Mouse (Mus musculus): ENCODE data around the gene Crhr2.
A peak's percentile ranks its signal among the peaks of the same experiment; 100 is the strongest.

Gene Crhr2

DNA sequence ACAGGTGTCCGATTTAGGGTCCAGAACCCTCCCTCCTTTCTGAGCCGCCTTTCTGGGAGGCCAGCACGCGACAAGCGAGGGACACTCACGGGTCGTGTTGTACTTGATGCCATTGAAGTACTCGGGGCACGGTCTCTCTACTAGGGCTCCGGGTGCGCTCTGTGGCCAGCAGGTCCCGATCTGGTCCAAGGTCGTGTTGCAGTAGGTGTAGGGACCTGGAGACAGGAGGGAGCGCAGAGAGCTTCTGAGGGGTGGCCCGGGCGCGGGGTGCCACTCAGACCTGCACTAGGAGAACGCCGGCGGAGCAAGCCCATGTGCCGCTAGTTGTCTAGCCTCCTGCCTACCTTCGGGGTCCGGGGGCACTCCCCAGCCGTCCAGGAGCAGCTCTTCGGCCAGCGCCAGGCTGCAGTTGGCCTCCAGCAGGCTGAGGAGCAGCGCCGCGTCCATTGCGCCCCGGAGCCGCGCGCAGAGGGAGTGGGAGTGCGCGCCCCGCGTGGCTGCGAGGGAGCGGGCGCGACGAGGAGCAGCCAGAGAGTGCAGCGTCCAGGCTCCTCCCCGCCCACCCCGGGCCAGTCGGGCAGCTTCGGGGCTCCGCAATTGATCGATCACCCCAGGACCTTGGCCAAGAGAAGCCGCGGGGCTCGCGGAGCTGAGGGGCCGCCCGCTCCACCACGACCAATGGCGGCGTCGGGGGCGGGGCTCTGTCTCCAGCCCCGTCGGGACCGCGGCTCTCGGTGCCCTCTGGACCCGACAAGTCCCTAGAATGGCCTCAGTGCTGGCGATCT is 15.3 kb downstream of the Crhr2 start:
- DNase-seq: peak; percentile 42 to 50

DNA sequence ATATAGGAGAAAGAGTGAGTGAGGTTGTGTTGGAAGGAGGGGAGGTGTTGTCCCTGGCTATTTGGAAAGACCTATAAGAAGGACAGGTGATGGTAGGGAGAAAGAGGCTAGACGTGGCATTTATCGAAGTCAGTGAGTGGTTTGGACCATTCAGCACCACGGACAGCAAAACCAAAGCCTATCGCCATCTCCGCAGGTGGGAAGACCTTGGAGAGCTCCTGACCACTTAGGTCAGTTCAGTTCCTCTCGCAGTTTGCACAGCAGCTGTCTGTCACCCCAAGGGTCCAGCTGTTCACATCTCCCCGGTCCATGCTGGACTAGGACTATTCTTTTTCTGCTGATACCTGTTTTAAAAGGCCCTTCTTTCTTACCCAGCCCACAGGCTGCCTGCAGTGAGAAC is 24.5 kb downstream of the Crhr2 start:
- DNase-seq: no peak

DNA sequence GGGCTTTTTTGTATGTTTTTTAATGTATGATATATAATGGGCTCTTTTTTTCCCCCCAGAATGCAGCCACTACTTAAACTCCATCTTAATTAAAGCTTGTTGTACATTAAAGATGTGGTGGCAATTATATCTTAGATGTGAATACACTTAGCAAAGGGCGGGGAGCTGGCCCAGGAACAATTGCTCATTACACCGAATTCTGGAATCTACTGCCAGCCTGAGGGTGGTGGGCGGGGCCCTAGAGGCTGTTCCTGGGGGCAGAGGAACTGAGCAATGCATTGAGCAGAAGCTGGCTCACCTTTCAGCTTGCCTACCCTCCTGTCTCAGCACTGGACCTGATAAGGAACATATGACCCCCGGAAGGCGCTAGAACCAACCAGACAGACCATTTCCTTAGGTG is 34.2 kb downstream of the Crhr2 start:
- no peak for DNase-seq

DNA sequence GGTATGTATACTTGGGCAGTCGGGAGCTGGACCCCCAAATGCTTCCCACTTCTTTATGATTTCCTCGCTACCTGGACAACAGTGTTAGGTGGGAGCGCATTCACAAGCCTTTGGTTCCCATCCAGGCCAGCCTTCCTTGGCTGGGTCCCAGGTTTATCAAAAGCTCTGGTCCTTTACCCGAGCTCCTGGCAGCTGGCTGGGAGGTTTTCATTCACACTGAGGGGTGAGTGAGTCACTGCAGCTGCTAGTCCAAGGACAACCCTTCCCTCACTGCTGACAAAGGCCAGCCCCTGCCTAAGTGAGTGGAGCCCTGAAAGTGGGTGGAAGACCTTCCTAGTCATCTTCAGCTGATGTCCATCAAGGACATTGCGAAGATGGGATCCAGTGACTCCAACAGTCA is 34.8 kb downstream of the Crhr2 start:
- DNase-seq: peak; percentile 56 to 58

DNA sequence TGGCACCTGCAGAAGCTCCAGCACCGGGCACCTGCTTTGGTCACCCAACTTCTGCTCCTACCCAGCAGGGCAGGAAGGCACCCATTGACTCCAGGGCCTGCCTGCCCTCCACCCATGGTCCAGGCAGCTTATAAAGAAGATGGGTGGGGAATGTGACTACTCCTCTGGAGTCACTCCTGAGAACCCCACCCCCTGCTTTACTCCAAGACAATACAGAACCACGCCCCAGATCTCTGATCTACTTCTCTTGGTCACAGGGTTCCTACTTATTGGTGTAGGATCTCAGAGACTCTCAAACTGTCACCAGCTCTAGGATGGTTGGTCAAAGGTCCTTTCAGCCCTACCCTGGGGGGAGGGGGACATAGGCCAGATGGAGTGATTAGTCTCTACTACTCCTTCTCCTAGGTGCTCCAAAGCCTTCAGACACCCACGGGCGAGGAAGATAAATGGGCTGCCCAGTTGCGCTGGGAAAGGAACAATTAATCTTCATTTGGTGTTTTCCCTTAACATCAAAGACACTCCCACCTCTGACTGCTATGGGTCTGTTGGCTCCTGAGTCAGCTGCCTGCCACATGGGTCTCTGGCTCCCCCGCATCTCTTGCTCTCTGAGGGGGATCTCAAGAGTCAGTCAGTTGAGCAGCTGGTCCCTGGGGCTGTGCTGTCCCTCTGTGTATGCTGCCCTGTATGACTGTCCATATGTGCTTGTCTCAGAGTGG is 39.2 kb downstream of the Crhr2 start:
- DNase-seq: no peak

DNA sequence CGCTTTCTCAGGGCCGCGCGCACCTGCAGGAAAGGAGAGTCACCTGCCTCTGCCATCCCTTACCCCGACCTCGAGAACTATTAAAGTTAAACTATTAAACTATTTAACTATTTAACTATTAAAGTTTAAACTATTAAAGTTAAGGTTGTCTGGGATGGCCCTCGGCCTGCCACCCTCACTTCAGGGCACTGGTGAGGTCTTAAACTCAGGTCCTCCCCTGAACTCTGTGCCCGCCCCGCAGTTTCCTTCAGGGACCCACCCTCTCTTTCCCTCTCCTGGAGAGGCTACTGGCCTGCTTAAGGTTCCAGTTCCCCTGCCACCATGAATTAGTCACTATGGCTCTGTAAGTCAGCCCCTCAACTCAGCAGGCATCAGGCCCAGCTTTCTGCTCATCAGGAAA is 41.4 kb downstream of the Crhr2 start:
- DNase-seq: no peak

DNA sequence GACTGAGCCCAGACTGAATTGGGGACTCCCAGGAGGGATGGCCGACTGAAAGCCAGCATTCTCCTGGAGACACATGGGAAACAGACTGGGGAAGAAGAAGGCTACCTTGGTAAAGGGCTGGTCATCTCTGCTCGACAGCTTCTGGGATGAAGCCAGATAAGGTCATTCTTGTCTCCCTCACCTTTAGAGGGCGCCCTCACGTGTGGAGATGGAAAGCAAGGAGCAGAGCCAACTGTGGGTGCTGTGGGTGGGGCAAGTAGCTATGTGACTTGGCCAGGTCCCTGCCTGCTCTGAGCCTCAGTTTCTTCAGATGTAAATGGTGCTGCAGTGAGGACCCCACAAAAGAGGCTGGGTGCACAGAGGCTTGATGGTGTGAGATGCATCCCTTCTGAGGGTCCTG is 42.2 kb downstream of the Crhr2 start:
- peak; percentile 27 to 28 for DNase-seq

DNA sequence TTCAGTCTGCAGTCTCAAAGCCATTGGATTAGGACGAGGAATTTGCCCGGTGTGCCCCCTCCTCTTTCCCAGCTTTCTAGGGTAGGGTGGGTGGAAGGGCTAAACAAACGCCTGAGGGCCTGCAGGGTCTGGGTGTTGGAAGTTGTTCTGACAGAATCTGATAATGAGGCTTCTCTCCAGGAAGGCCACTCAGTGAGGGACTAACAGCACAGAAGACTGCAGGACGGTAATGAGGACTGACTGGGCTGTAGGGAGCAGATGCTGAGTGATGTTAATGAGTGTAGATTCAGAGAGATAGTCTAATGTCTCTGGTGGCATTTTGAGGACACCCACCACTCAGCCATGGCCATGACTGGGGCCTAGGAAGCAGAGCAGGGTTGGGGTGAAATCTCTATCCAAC is 45.5 kb downstream of the Crhr2 start:
- DNase-seq: no peak

DNA sequence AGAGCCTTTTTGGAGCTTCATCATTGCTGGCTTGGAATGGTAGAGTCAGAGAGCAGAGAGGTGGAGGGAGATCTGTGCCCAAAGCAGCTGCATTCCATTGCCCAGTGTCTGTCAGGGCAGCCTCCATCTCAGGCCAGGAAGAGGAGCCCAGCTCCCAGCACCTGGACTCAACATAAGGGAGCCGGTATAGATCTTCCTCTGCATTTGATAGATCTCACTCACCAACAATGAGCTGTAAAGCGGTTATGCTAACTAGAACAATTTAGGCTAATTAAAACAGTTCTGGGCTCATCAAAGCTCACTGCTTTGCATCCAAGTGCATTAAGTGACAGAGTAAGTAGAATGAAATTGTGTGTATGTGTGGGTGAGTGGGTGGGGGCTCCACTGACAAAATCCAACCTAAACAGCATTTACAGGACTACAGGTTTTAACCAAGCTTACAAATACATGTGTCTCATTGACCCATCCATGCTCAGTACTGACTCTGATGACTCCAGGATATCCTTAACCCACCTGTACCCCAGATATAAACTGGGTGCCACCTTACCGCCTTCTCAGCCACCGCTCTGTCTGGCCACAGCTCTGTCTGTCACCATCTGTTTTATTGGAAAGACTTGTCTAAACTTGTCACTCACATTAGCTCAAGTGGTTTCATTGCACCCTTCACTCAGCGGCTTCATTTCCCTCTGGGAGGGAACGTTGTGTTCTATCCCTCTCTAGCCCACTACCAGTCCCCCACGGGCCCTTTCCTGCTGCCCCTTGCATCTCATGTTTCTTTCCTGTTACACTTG is 50.4 kb downstream of the Crhr2 start:
- no peak for DNase-seq

DNA sequence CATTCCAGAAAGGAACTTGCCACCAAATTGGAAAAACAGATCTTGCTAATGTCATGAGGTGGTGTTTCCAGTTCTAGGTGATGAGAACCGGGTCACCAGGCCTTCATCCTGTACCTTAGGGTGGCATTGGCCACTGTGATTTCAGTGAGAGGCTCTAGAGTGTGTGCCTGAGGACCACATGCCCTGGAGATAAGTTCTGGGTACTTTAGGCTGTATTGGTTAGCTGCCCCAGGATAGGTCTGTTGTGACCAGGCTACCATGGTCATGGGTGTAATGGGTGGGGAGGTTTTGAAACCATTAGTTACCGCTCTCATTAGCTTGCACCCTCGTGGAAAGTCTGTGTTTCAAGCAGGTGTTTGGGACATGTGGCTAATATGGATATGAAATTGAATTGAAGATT is 51.4 kb downstream of the Crhr2 start:
- no peak for DNase-seq

DNA sequence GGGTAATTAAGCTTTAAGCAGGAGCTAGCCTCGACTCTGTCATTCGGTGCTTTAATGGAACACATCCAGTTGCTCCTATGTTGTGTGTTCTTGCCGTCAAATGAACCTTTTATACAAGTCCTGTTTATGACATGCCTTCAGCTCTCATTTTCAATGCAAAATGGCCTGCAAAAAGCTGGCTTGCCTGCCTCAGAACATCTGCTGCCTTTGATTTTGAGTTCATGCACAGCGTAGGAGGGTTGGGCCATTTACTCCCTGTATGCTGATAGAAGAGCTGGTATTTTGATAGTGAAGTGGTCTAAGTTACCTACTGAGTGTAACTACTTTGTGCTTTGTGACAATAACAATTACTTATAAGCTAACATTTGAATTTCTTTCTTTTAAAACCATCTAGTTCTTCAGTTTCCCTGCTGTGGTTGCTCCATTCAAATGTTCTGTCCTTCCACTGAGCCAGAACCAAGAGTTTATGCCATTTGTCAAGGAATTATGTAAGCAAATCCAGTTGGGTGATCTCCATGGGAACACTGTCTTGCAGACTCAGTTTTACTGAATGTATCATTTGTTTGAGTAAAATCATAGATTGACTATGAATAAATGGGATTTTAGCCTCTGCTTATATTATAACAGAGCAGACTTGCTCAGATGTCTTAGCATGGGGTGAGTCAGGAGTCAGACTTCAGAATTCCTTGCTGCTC is 56.1 kb downstream of the Crhr2 start:
- no peak for DNase-seq

DNA sequence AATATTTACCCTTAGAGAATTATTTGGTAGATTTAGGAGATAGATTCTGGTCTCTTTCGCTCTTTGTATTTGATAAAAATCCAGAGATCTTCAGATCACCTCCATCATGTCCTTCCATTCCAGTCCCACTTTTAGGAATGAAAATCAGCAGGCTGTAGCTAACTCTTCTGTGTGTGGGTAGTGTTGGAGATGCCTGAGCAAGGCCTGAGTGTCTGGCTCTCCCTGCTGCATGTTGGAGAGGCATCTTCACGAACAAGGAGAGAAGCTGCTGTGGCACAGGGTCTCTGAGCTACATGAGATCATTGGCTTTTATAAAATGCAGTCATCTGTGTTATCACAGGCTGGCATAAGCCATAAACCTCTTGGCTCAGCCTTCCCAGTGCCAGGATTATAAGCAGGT is 66.9 kb downstream of the Crhr2 start:
- DNase-seq: no peak

DNA sequence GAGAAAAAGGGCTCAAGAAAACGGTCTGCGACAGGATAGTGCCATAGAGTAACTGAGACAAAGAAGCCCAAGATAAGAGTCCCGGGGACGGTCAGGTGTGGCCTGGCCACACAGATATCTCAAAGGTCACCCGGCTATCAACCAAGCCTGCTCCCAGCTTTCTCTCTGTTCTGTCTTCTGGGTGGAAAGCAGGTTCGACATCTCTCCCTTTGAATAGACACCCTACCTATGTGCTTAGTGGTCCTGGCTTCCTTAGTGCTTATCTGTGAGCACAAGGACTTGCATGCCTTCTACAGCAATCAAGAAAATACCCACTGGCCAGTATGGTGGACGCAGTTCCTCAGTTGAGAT is 68.4 kb downstream of the Crhr2 start:
- no peak for DNase-seq

DNA sequence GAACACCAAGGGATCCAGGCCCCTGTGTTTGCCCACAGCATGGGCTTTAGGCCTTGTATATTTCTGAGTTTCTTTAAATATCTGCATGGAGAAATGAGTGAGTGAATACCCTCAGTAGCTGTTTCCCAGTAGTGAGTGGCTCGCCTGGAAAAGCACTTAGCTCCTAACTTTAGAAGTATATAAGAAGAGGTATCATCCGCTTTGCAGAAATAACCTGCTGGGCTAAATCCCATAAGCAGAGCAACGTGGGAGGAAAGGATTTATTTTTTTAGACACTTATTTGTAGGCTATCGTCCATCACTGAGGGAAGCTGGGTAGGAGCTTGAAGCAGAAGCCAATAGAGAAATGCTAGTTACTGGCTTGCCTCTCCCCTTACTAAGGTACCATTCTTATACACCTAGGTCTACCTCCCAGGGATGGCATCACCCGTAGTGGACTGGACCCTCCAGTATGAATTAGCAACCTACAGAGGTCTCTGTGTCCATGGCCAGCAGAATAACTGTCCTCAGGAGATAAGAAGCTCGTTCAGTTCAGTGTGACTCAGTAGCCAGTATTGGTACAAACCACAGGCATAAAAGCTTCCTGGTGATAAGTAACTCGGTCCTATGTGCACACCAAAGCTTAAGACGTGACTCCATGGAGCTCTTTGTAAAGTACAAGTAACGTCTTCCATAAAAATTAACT is 68.9 kb downstream of the Crhr2 start:
- no peak for DNase-seq

DNA sequence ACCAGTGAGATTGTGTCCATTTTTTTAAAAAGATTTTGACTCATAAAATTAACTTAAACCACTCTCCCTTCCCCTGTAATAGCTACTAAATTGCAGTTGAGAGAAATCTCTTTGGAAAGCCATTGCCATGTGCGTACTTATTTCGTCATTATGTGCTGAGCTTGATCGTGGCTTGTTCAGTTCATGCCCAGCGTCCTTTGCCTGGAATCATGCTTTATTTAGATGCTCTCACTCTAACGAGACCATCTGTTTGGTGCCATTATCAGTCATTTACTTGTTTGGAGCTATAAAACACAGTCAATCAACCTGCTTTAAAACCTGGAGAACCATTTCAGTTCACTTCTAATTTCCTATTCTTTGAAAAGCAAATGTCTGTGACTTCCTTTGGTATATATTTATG is 70.6 kb downstream of the Crhr2 start:
- no peak for DNase-seq

DNA sequence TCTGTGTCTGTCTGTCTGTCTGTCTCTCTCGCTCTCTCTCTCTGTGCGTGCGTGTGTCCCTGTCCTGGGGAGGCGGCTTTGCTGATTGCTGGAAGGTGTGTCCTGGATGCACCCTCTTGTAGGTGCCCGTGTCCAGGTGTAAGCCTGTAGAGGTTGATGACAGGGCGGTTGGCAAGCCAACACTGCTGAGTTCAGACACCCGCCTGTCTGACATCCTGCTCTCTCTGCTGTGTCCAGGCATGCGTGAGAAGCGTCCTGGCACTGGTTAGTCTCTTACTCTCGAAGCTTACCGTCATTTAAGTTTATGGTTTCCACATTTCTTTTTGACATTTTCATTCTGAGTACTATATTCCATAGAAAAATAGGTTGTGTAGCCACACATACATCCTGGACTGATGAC is 71.5 kb downstream of the Crhr2 start:
- DNase-seq: no peak

DNA sequence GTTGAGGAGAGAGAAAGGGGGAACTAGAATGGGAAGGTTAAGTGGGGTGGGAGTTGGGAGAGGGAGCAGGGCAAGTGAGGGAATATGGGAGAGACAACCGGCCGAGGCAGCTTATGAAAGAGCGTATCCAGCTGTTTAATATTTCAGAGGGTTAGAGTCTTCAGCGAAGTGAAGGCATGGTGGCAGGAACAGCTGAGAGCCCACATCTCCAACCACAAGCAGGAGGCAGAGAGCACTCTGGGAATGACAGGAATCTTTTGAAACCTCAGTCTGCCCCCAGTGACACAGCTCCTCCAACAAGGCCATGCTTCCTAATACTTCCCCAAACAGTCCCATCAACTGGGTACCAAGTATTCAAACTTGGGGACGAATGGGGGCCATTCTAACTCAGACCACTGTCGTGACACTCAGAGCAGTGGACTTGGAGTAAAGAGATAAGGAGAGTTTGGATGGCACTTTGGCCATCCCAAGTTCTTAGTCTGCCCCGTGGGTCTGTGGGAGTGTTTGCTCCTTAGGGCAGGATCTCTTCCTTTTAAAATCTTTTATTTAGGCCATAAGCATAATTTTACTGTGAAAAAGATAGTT is 72.5 kb downstream of the Crhr2 start:
- DNase-seq: no peak

DNA sequence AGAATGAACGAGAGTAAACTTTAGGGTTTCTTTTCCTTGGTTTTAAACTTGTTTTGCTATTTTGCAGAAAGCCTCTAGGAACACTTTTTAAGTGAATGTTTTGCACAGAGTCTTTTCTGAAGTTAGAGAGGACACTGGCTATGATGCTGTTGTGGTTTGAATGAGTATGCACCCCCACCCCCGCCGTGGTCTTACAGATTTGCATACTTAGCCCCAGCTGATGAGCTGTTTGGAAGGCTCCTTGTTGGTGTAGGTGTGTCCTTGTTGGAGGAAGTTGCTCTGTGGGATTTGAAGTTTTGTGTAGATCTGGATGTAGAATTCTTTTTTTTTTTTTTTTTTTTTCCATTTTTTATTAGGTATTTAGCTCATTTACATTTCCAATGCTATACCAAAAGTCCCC is 75.4 kb downstream of the Crhr2 start:
- no peak for DNase-seq

DNA sequence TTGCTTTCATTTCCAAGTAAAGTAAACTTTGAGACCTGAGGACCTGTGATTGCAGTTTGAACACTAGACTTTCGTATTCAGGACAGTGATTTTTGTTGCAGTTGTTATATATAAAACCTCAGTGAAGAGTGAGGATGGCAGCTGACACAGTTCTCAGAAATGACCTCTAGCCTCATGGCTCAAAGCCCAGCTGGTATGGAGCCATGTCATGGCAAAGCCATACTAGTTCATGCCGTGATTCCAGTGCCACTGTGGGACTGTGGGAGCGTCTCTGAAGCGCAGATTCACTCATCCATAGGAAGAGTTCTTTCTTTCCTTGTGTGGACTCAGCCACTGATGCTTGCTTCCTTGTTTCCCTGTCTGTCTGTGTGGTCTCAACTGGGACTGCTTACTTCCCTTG is 78.3 kb downstream of the Crhr2 start:
- no peak for DNase-seq

DNA sequence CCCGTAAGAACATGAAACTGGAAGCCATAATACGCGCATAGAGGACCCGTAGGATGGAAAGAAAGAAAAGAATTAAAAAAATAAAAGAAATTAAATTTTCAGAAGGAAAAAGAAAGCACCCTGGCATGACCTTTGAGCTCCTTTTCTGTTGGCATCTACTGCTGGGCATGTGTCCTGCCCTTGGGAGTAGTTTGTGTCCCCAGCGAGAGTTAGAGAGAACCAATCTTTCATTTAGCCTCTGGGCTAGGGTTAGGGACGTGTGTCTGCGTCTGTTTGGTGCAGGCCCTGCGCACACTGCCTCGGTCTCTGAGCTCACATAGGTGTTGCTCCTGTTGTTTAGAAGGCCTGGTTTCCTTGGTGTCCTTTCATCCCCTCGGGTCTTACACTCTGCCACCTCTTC is 83.6 kb downstream of the Crhr2 start:
- DNase-seq: no peak

DNA sequence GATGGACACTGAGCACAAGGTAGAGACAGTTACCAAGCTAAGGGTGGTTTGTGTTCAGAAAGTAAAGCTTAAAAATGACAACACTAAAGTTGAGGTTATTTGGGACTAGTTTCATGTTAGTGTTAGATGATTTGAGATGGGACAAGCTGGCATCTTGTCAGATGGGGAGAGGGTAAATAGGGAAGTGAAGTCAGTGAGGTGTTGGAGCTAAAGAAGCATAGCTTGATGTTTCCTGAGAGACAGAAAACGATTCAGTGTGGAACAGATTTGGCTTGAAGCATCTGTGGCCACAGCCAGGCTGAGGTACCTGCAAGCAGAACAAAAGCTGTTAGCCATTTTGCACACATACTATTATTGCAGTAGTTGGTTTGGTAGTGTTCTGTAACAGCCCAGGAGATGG is 87.5 kb downstream of the Crhr2 start:
- no peak for DNase-seq

DNA sequence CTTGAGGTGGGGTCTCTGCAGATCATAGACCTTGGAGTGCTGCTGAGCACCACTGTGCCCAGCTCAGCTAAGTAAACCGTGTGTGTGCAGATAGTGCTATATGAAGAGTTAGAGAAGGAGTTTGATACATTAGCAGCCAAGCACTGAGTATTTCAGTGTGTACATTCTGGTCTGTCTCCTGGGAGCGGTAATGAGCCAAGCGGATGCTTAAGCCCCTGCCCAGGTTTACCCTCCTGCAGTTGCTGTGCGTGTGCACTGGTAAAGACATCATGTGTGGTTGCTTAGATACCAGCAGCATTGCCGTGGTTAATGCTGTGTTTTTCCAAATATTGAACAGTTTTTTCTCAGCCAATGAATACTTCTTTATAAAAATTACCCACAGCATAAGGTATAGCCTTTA is 88.3 kb downstream of the Crhr2 start:
- no peak for DNase-seq

Data from cerebellum, postnatal 10 days (tissue).